Mouse (Mus musculus) forebrain, embryonic 15.5 days (tissue): Measurements from ENCODE around the gene Ppp6r3. TPM values are rescaled to one million over a fixed set of nuclear protein-coding genes. Genes with fewer than 3 reads are reported as not detected.

Experiments used
- ATAC-seq: fragments of 200-750 bp; cut with Nextera tagmentation; replicated peaks from 2 replicates; pipeline ENCODE4 v1.8.0; 2017; ENCODE audit warnings: mild to moderate bottlenecking, moderate TSS enrichment, moderate library complexity
- H3K27ac ChIP-seq: fragments of 300-500 bp; sonication (generic); replicated peaks from 2 replicates; pipeline ENCODE4 v1.5.1; 2015; ENCODE audit warnings: mild to moderate bottlenecking, inconsistent platforms
- H3K27me3 ChIP-seq: fragments of 300-500 bp; sonication (generic); 2 replicates; pipeline ENCODE4 v1.6.1; 2015; ENCODE audit warnings: inconsistent platforms
- H3K36me3 ChIP-seq: fragments of 300-500 bp; sonication (generic); 2 replicates; pipeline ENCODE4 v1.6.1; 2015; ENCODE audit warnings: mild to moderate bottlenecking, inconsistent platforms
- H3K4me1 ChIP-seq: fragments of 300-500 bp; sonication (generic); 2 replicates; pipeline ENCODE4 v1.6.1; 2015; ENCODE audit warnings: inconsistent platforms
- H3K4me2 ChIP-seq: fragments of 300-500 bp; sonication (generic); replicated peaks from 2 replicates; pipeline ENCODE4 v1.6.1; 2015; ENCODE audit warnings: mild to moderate bottlenecking, inconsistent platforms
- H3K4me3 ChIP-seq: fragments of 300-500 bp; sonication (generic); 2 replicates; pipeline ENCODE4 v1.5.1; 2015; ENCODE audit warnings: mild to moderate bottlenecking, inconsistent platforms
- H3K9ac ChIP-seq: fragments of 300-500 bp; sonication (generic); replicated peaks from 2 replicates; pipeline ENCODE4 v1.6.1; 2015; ENCODE audit warnings: mild to moderate bottlenecking, inconsistent platforms
- H3K9me3 ChIP-seq: fragments of 300-500 bp; sonication (generic); 2 replicates; pipeline ENCODE4 v1.6.1; 2016; ENCODE audit warnings: inconsistent platforms
- WGBS: fragments of 180-500 bp; shearing (Covaris S2); methylation state at CpG from one replicate; pipeline ENCODE4 v1.1.7; 2015; ENCODE audit warnings: mixed read lengths; 5-methylcytosine and 5-hydroxymethylcytosine counted together
- polyA plus RNA-seq: library from polyadenylated mRNA; unstranded; fragments of >200 nt; fragmentation: Nextera tagmentation; extraction: Ambion mirVana; gene quantifications from 2 replicates; pipeline ENCODE4 v1.2.1, GENCODE M21; 2015

Ppp6r3 gene
- polyA plus RNA-seq, 1 experiment from 2014 or later: 62.5 TPM

GRCm38 (mm10) chr19:3482831-3483230, 92.7 kb downstream of the Ppp6r3 start:
- Histone ChIP-seq H3K4me3 (no peak overlapping the region), H3K27ac (no peak overlapping the region), H3K4me2 (no peak overlapping the region), H3K9ac (no peak overlapping the region), H3K36me3 (peaks cover 70% of the 10 kb centered on the region), H3K27me3 (no peaks in the 10 kb centered on the region), H3K9me3 (no peaks in the 10 kb centered on the region), H3K4me1 (no peaks in the 10 kb centered on the region)
- ATAC-seq: no peak
- 95% methylated on average over 7 of the region's 7 CpGs for WGBS

DNA sequence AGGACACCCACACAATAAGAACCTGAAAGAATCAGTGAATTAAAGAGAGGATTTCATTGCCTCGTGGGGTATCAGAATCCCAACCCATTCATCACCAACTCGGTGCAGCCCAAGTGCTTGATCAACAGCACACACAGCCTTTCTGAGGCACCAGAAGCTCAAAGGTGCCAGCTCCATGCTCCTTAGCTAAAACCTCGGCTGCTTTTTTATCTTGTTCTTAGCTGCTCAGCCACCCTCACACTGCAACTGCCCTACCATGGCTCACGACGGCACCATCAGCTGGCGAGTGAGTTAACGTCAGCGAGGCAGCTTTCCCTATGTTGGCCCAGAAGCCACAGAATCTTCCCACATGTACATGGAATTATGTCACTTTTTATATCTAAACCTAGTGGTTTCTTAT, 95.4 kb downstream of the Ppp6r3 start:
- WGBS: 82% methylated on average over 8 of the region's 8 CpGs

GRCm38 (mm10) chr19:3476996-3477395, 98.6 kb downstream of the Ppp6r3 start:
- Histone ChIP-seq H3K4me1 (no peaks in the 10 kb centered on the region), H3K36me3 (peaks cover 45% of the 10 kb centered on the region), H3K4me3 (no peak overlapping the region), H3K27ac (no peak overlapping the region), H3K27me3 (no peaks in the 10 kb centered on the region), H3K4me2 (no peak overlapping the region), H3K9me3 (no peaks in the 10 kb centered on the region), H3K9ac (no peak overlapping the region)
- ATAC-seq: no peak
- 96% methylated on average over 3 of the region's 3 CpGs for WGBS

More for the DNA sequence above, 95.4 kb downstream of the Ppp6r3 start:
- H3K36me3 ChIP-seq: peaks cover 45% of the 10 kb centered on the region
- no peak for ATAC-seq
- H3K4me1 ChIP-seq: no peaks in the 10 kb centered on the region
- H3K9ac ChIP-seq: no peak overlapping the region
- no peaks in the 10 kb centered on the region for H3K27me3 ChIP-seq
- H3K4me2 ChIP-seq: no peak overlapping the region
- no peaks in the 10 kb centered on the region for H3K9me3 ChIP-seq
- H3K4me3 ChIP-seq: no peak overlapping the region
- no peak overlapping the region for H3K27ac ChIP-seq

GRCm38 (mm10) chr19:3471218-3471617, 104.3 kb downstream of the Ppp6r3 start:
- H3K36me3 ChIP-seq: peaks cover 80% of the 10 kb centered on the region
- no peaks in the 10 kb centered on the region for H3K9me3 ChIP-seq

DNA sequence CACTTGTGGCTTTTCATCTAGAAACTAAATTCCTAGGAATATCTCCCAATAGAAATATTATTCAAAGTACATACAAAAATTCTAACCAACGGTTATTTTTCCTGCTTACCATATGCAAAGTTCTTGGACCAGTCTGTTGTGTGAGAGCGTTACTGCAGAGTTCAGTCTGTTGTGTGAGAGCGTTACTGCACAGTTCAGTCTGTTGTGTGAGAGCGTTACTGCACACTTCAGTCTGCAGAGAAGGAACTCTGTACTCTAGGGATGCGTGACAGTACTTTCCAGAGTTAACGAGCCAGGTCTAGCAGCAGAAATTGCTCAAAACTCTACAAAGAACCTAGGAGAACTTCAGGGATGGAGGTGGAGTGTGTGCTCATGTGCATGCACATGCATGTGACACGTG, 108.0 kb downstream of the Ppp6r3 start:
- Histone ChIP-seq H3K4me1 (no peaks in the 10 kb centered on the region), H3K27ac (no peak overlapping the region), H3K27me3 (no peaks in the 10 kb centered on the region), H3K4me3 (no peak overlapping the region), H3K9me3 (no peaks in the 10 kb centered on the region), H3K9ac (no peak overlapping the region), H3K4me2 (no peak overlapping the region), H3K36me3 (peaks cover 96% of the 10 kb centered on the region)
- WGBS: 83% methylated on average over 7 of the region's 7 CpGs
- ATAC-seq: no peak; the same call in 1 of the 2 replicates

More at GRCm38 (mm10) chr19:3471218-3471617, 104.3 kb downstream of the Ppp6r3 start:
- H3K4me3 ChIP-seq: no peak overlapping the region
- no peaks in the 10 kb centered on the region for H3K27me3 ChIP-seq
- ATAC-seq: no peak
- H3K9ac ChIP-seq: no peak overlapping the region
- H3K4me1 ChIP-seq: no peaks in the 10 kb centered on the region
- H3K4me2 ChIP-seq: no peak overlapping the region
- 91% methylated on average over 2 of the region's 2 CpGs for WGBS
- H3K27ac ChIP-seq: no peak overlapping the region

GRCm38 (mm10) chr19:3459986-3460385, 115.6 kb downstream of the Ppp6r3 start:
- no peaks in the 10 kb centered on the region for H3K27me3 ChIP-seq
- no peak for ATAC-seq
- peaks cover 93% of the 10 kb centered on the region for H3K36me3 ChIP-seq
- H3K27ac ChIP-seq: no peak overlapping the region
- H3K4me2 ChIP-seq: no peak overlapping the region
- no peaks in the 10 kb centered on the region for H3K9me3 ChIP-seq
- H3K9ac ChIP-seq: no peak overlapping the region
- WGBS: 96% methylated on average over 3 of the region's 3 CpGs
- no peaks in the 10 kb centered on the region for H3K4me1 ChIP-seq
- H3K4me3 ChIP-seq: no peak overlapping the region

DNA sequence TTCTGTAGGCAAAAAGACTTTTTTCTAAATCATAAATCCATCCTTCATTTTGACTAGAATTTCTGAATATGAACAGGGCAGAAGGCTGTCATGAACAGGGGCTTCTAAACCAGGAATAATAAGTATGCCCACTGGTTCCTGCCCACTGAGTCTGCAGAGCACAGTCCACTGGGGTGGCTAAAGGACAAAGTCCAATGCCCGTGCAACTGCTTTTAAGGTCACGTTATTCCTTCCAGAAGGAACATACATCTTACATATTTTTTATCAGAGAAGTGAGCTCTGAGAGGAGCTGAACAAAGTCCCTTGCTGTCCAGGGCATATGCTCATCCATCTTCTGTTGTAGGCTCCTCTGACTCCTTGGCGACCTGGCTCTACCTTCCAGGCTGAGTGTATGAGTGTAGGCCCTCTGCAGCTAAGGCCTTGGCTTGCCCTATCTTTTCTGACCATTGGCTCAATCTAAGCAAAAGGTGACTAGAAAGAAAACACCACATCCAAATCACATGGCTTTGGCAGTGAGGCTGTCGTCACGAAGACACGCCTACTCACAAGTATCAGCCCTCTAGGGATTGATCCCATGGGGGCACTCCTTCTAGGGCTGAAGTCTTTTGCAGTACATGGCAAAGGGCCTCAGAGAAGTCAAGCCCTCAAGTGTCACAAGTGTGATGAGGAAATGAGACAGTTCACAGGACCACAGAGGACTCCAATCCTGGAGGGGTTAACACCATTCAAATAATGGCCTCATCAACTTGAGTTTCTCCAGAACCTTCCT, 117.0 kb downstream of the Ppp6r3 start:
- H3K4me1 ChIP-seq: no peaks in the 10 kb centered on the region
- H3K4me3 ChIP-seq: no peak overlapping the region
- 97% methylated on average over 6 of the region's 6 CpGs for WGBS
- ATAC-seq: no peak
- no peak overlapping the region for H3K4me2 ChIP-seq
- H3K9me3 ChIP-seq: no peaks in the 10 kb centered on the region
- H3K27me3 ChIP-seq: no peaks in the 10 kb centered on the region
- H3K27ac ChIP-seq: no peak overlapping the region
- H3K36me3 ChIP-seq: peaks cover 88% of the 10 kb centered on the region
- no peak overlapping the region for H3K9ac ChIP-seq

GRCm38 (mm10) chr19:3457700-3458099, 117.8 kb downstream of the Ppp6r3 start:
- no peak overlapping the region for H3K27ac ChIP-seq
- H3K4me1 ChIP-seq: no peaks in the 10 kb centered on the region
- no peaks in the 10 kb centered on the region for H3K27me3 ChIP-seq
- no peak overlapping the region for H3K9ac ChIP-seq
- peaks cover 86% of the 10 kb centered on the region for H3K36me3 ChIP-seq
- H3K4me2 ChIP-seq: no peak overlapping the region
- no peaks in the 10 kb centered on the region for H3K9me3 ChIP-seq
- WGBS: 97% methylated on average over 4 of the region's 4 CpGs
- H3K4me3 ChIP-seq: no peak overlapping the region
- ATAC-seq: no peak

- Histone ChIP-seq H3K27ac (0 out of 2 replicates have a peak overlapping the region, but pooled peaks have one; percentile 31), H3K9me3 (no peaks in the 10 kb centered on the region), H3K4me3 (no peak overlapping the region), H3K4me2 (no peak overlapping the region), H3K36me3 (peaks cover 31% of the 10 kb centered on the region), H3K9ac (no peak overlapping the region), H3K27me3 (no peaks in the 10 kb centered on the region), H3K4me1 (peaks cover 4% of the 10 kb centered on the region; the same call in 1 of the 2 replicates)
- ATAC-seq: peak; percentile 21; the same call in 1 of the 2 replicates
- WGBS: 60% methylated on average over 6 of the region's 6 CpGs
Observed at GRCm38 (mm10) chr19:3451649-3452048, 123.9 kb downstream of the Ppp6r3 start.

- Histone ChIP-seq H3K27ac (no peak overlapping the region), H3K4me2 (no peak overlapping the region), H3K4me3 (no peak overlapping the region), H3K9ac (no peak overlapping the region), H3K4me1 (peaks cover 4% of the 10 kb centered on the region; the same call in 1 of the 2 replicates), H3K27me3 (no peaks in the 10 kb centered on the region), H3K36me3 (peaks cover 27% of the 10 kb centered on the region), H3K9me3 (no peaks in the 10 kb centered on the region)
- peak; percentile 80 for ATAC-seq
- WGBS: 22% methylated on average over 6 of the region's 6 CpGs
Observed at GRCm38 (mm10) chr19:3451170-3451569, 124.4 kb downstream of the Ppp6r3 start.

GRCm38 (mm10) chr19:3450714-3451113, 124.8 kb downstream of the Ppp6r3 start:
- ATAC-seq: no peak
- Histone ChIP-seq H3K4me3 (no peak overlapping the region), H3K36me3 (peaks cover 23% of the 10 kb centered on the region), H3K4me1 (peaks cover 4% of the 10 kb centered on the region; the same call in 1 of the 2 replicates), H3K9ac (no peak overlapping the region), H3K27ac (no peak overlapping the region), H3K27me3 (no peaks in the 10 kb centered on the region), H3K4me2 (no peak overlapping the region), H3K9me3 (no peaks in the 10 kb centered on the region)
- WGBS: 95% methylated on average over 3 of the region's 3 CpGs

GRCm38 (mm10) chr19:3449248-3449647, 126.3 kb downstream of the Ppp6r3 start:
- WGBS: 67% methylated on average over 3 of the region's 3 CpGs

More at GRCm38 (mm10) chr19:3449248-3449647, 126.3 kb downstream of the Ppp6r3 start:
- peaks cover 4% of the 10 kb centered on the region; the same call in 1 of the 2 replicates for H3K4me1 ChIP-seq
- H3K4me3 ChIP-seq: no peak overlapping the region
- no peak overlapping the region for H3K4me2 ChIP-seq
- no peak overlapping the region for H3K9ac ChIP-seq
- no peak for ATAC-seq
- no peaks in the 10 kb centered on the region for H3K27me3 ChIP-seq
- H3K9me3 ChIP-seq: no peaks in the 10 kb centered on the region
- H3K27ac ChIP-seq: no peak overlapping the region
- H3K36me3 ChIP-seq: peaks cover 9% of the 10 kb centered on the region; the same call in 1 of the 2 replicates
